Mouse (Mus musculus): ENCODE measurements around the gene Arl5c. TPM values are rescaled to one million over a fixed set of nuclear protein-coding genes. Genes with fewer than 3 reads are reported as not detected.

Gene Arl5c
- polyA plus RNA-seq, 1 experiment from 2014 or later, result 14.7 TPM

- 8% methylated on average over 13 of the region's 13 CpGs for WGBS
- H3K4me2 ChIP-seq, result peak overlapping the region; percentile 94
- no peak; the same call in 1 of the 2 replicates for ATAC-seq (ENCODE audit: insufficient number of reproducible peaks, insufficient read depth, low FRiP score, low TSS enrichment, low read depth)
- H3K4me3 ChIP-seq, result peak overlapping the region; percentile 55
- peaks cover 20% of the 10 kb centered on the region for H3K4me1 ChIP-seq
- peak overlapping the region; percentile 74; the same call in 1 of the 2 replicates for H3K9ac ChIP-seq
- no peak overlapping the region for H3K27ac ChIP-seq
- 0 out of 2 replicates have a peak, but pooled peaks cover 2% of the 10 kb centered on the region for H3K27me3 ChIP-seq
- no peaks in the 10 kb centered on the region for H3K9me3 ChIP-seq
- H3K36me3 ChIP-seq, result no peaks in the 10 kb centered on the region
These were observed 1.4 kb downstream of the Arl5c start for GRCm38 (mm10) chr11:97994539-97995100.

- peaks cover 32% of the 10 kb centered on the region for H3K4me1 ChIP-seq
- H3K4me2 ChIP-seq, result peak overlapping the region; percentile 89
- WGBS, result under 1% methylated on average over 26 of the region's 26 CpGs
- peak overlapping the region; percentile 71 for H3K4me3 ChIP-seq
- peak overlapping the region; percentile 74 for H3K9ac ChIP-seq
- peaks cover 36% of the 10 kb centered on the region for H3K27me3 ChIP-seq
- peak; percentile 72 for ATAC-seq (ENCODE audit: insufficient number of reproducible peaks, insufficient read depth, low FRiP score, low TSS enrichment, low read depth)
- peak overlapping the region; percentile 86 for H3K27ac ChIP-seq
- H3K9me3 ChIP-seq, result no peaks in the 10 kb centered on the region
- no peaks in the 10 kb centered on the region for H3K36me3 ChIP-seq
These were observed 7.4 kb downstream of the Arl5c start for GRCm38 (mm10) chr11:97988530-97989096.

GRCm38 (mm10) chr11:97987551-97988526 is 8.1 kb downstream of the Arl5c start:
- H3K27ac ChIP-seq, result peak overlapping the region; percentile 86
- ATAC-seq (ENCODE audit: insufficient number of reproducible peaks, insufficient read depth, low FRiP score, low TSS enrichment, low read depth), result peak; percentile 57
- H3K9ac ChIP-seq, result peak overlapping the region; percentile 74
- peak overlapping the region; percentile 89 for H3K4me2 ChIP-seq
- no peaks in the 10 kb centered on the region for H3K36me3 ChIP-seq
- peaks cover 32% of the 10 kb centered on the region for H3K4me1 ChIP-seq
- peaks cover 42% of the 10 kb centered on the region for H3K27me3 ChIP-seq
- peak overlapping the region; percentile 71 for H3K4me3 ChIP-seq
- WGBS, result under 1% methylated on average over 42 of the region's 42 CpGs
- no peaks in the 10 kb centered on the region for H3K9me3 ChIP-seq

GRCm38 (mm10) chr11:97986738-97987465 is 9.1 kb downstream of the Arl5c start:
- Histone ChIP-seq H3K4me1 (peaks cover 32% of the 10 kb centered on the region), H3K27ac (no peak overlapping the region), H3K4me3 (peak overlapping the region; percentile 71), H3K4me2 (peak overlapping the region; percentile 89), H3K27me3 (peaks cover 42% of the 10 kb centered on the region), H3K9me3 (no peaks in the 10 kb centered on the region), H3K9ac (peak overlapping the region; percentile 73; the same call in 1 of the 2 replicates), H3K36me3 (no peaks in the 10 kb centered on the region)
- 26% methylated on average over 13 of the region's 17 CpGs for WGBS
- no peak for ATAC-seq (ENCODE audit: insufficient number of reproducible peaks, insufficient read depth, low FRiP score, low TSS enrichment, low read depth)

- Histone ChIP-seq H3K4me2 (peak within 1 kb of the TSS; percentile 89), H3K4me1 (peaks cover 35% of the 10 kb centered on the region), H3K4me3 (peak within 1 kb of the TSS; percentile 71), H3K27ac (no peak within 1 kb of the TSS), H3K9me3 (no peaks in the 10 kb centered on the region), H3K27me3 (peaks cover 42% of the 10 kb centered on the region), H3K36me3 (no peaks in the 10 kb centered on the region), H3K9ac (peak within 1 kb of the TSS; percentile 73)
- no peak for ATAC-seq (ENCODE audit: insufficient number of reproducible peaks, insufficient read depth, low FRiP score, low TSS enrichment, low read depth)
- 2% methylated on average over 62 of the region's 74 CpGs for WGBS
These were observed 10.0 kb downstream of the Arl5c start, which contains the start of gene Plxdc1 for GRCm38 (mm10) chr11:97985727-97986677. Gene Plxdc1, minus strand, starts transcription at chr11:97986444.

GRCm38 (mm10) chr11:97983983-97984382 is 12.0 kb downstream of the Arl5c start:
- Histone ChIP-seq H3K9me3 (no peaks in the 10 kb centered on the region), H3K9ac (no peak overlapping the region), H3K27me3 (peaks cover 42% of the 10 kb centered on the region), H3K4me2 (no peak overlapping the region), H3K36me3 (no peaks in the 10 kb centered on the region), H3K4me1 (peaks cover 27% of the 10 kb centered on the region), H3K4me3 (no peak overlapping the region), H3K27ac (no peak overlapping the region)
- ATAC-seq (ENCODE audit: insufficient number of reproducible peaks, insufficient read depth, low FRiP score, low TSS enrichment, low read depth), result no peak
- whole genome bisulfite sequencing, result 77% methylated on average over 1 of the region's 1 CpGs

- ATAC-seq (ENCODE audit: insufficient number of reproducible peaks, insufficient read depth, low FRiP score, low TSS enrichment, low read depth), result no peak
- 93% methylated on average over 3 of the region's 3 CpGs for WGBS
- H3K27me3 ChIP-seq, result peaks cover 42% of the 10 kb centered on the region
These were observed 12.5 kb downstream of the Arl5c start for GRCm38 (mm10) chr11:97983506-97983905.

GRCm38 (mm10) chr11:97982721-97983120 is 13.3 kb downstream of the Arl5c start:
- Histone ChIP-seq H3K4me1 (peaks cover 27% of the 10 kb centered on the region), H3K4me3 (no peak overlapping the region), H3K27ac (no peak overlapping the region), H3K27me3 (peaks cover 42% of the 10 kb centered on the region), H3K9me3 (no peaks in the 10 kb centered on the region), H3K9ac (no peak overlapping the region), H3K36me3 (no peaks in the 10 kb centered on the region), H3K4me2 (no peak overlapping the region)
- ATAC-seq (ENCODE audit: insufficient number of reproducible peaks, insufficient read depth, low FRiP score, low TSS enrichment, low read depth), result no peak
- WGBS, result 85% methylated on average over 9 of the region's 9 CpGs

More at GRCm38 (mm10) chr11:97983506-97983905, 12.5 kb downstream of the Arl5c start:
- H3K36me3 ChIP-seq, result no peaks in the 10 kb centered on the region
- H3K4me1 ChIP-seq, result peaks cover 27% of the 10 kb centered on the region
- H3K9ac ChIP-seq, result no peak overlapping the region
- H3K27ac ChIP-seq, result no peak overlapping the region
- H3K9me3 ChIP-seq, result no peaks in the 10 kb centered on the region
- no peak overlapping the region for H3K4me3 ChIP-seq
- no peak overlapping the region for H3K4me2 ChIP-seq

GRCm38 (mm10) chr11:97980531-97980966 is 15.4 kb downstream of the Arl5c start:
- Histone ChIP-seq H3K4me2 (no peak overlapping the region), H3K4me3 (no peak overlapping the region), H3K9me3 (no peaks in the 10 kb centered on the region), H3K4me1 (peaks cover 12% of the 10 kb centered on the region), H3K27me3 (peaks cover 25% of the 10 kb centered on the region), H3K9ac (0 out of 2 replicates have a peak overlapping the region, but pooled peaks have one; percentile 21), H3K36me3 (no peaks in the 10 kb centered on the region), H3K27ac (no peak overlapping the region)
- 24% methylated on average over 9 of the region's 9 CpGs for WGBS
- ATAC-seq (ENCODE audit: insufficient number of reproducible peaks, insufficient read depth, low FRiP score, low TSS enrichment, low read depth), result no peak

GRCm38 (mm10) chr11:97979824-97980495 is 16.0 kb downstream of the Arl5c start:
- Histone ChIP-seq H3K4me3 (no peak overlapping the region), H3K36me3 (no peaks in the 10 kb centered on the region), H3K4me1 (peaks cover 12% of the 10 kb centered on the region), H3K9me3 (no peaks in the 10 kb centered on the region), H3K27ac (no peak overlapping the region), H3K9ac (0 out of 2 replicates have a peak overlapping the region, but pooled peaks have one; percentile 21), H3K27me3 (peaks cover 19% of the 10 kb centered on the region), H3K4me2 (no peak overlapping the region)
- ATAC-seq (ENCODE audit: insufficient number of reproducible peaks, insufficient read depth, low FRiP score, low TSS enrichment, low read depth), result no peak
- WGBS, result 56% methylated on average over 10 of the region's 10 CpGs
